Mouse (Mus musculus) hindbrain, embryonic 12.5 days (tissue): ENCODE data around the gene Scrt2. TPM values are rescaled to one million over a fixed set of nuclear protein-coding genes. Genes with fewer than 3 reads are reported as not detected.
A peak's percentile ranks its signal among the peaks of the same experiment; 100 is the strongest.

Experiments used
- ATAC-seq: fragments of 200-750 bp; cut with Nextera tagmentation; 2 replicates; pipeline ENCODE4 v1.8.0; 2017; ENCODE audit warnings: moderate TSS enrichment; ENCODE audit not compliant: low FRiP score
- H3K27ac ChIP-seq: fragments of 300-500 bp; sonication (generic); 2 replicates; pipeline ENCODE4 v1.5.1; 2016; ENCODE audit warnings: mild to moderate bottlenecking
- H3K27me3 ChIP-seq: fragments of 300-500 bp; sonication (generic); 2 replicates; pipeline ENCODE4 v1.6.1; 2016; ENCODE audit warnings: mild to moderate bottlenecking
- H3K36me3 ChIP-seq: fragments of 300-500 bp; sonication (generic); 2 replicates; pipeline ENCODE4 v1.6.1; 2016; ENCODE audit warnings: mild to moderate bottlenecking
- H3K4me1 ChIP-seq: fragments of 300-500 bp; sonication (generic); 2 replicates; pipeline ENCODE4 v1.6.1; 2016
- H3K4me2 ChIP-seq: fragments of 300-500 bp; sonication (generic); replicated peaks from 2 replicates; pipeline ENCODE4 v1.6.1; 2016; ENCODE audit warnings: mild to moderate bottlenecking
- H3K4me3 ChIP-seq: fragments of 300-500 bp; sonication (generic); 2 replicates; pipeline ENCODE4 v1.5.1; 2016; ENCODE audit warnings: mild to moderate bottlenecking
- H3K9ac ChIP-seq: fragments of 300-500 bp; sonication (generic); 2 replicates; pipeline ENCODE4 v1.6.1; 2016; ENCODE audit warnings: mild to moderate bottlenecking, moderate library complexity
- H3K9me3 ChIP-seq: fragments of 300-500 bp; sonication (generic); replicated peaks from 2 replicates; pipeline ENCODE4 v1.6.1; 2016; ENCODE audit warnings: mild to moderate bottlenecking
- WGBS: fragments of 180-500 bp; shearing (Covaris S2); methylation state at CpG from one replicate; pipeline ENCODE4 v1.1.7; 2016; 5-methylcytosine and 5-hydroxymethylcytosine counted together
- polyA plus RNA-seq: library from polyadenylated mRNA; unstranded; fragments of >200 nt; fragmentation: Nextera tagmentation; extraction: Ambion mirVana; gene quantifications from 2 replicates; pipeline ENCODE4 v1.2.1, GENCODE M21; 2016

The Scrt2 gene
- polyA plus RNA-seq, 1 experiment from 2014 or later: 26.8 TPM

- Histone ChIP-seq H3K4me1 (peaks cover 66% of the 10 kb centered on the region), H3K4me2 (peak overlapping the region; percentile 72), H3K27me3 (peaks cover 17% of the 10 kb centered on the region), H3K36me3 (peaks cover 13% of the 10 kb centered on the region; the same call in 1 of the 2 replicates), H3K4me3 (peak overlapping the region; percentile 81), H3K9me3 (no peaks in the 10 kb centered on the region), H3K27ac (peak overlapping the region; percentile 98), H3K9ac (peak overlapping the region; percentile 97)
- 22% methylated on average over 6 of the region's 6 CpGs for WGBS
- ATAC-seq: no peak
Observed at GRCm38 (mm10) chr2:152084298-152084697, 3.0 kb downstream of the Scrt2 start.

GRCm38 (mm10) chr2:152085414-152085813 lies 4.1 kb downstream of the Scrt2 start:
- H3K9ac ChIP-seq: peak overlapping the region; percentile 97; the same call in 1 of the 2 replicates
- H3K27ac ChIP-seq: peak overlapping the region; percentile 98; the same call in 1 of the 2 replicates
- H3K4me2 ChIP-seq: peak overlapping the region; percentile 72
- ATAC-seq: no peak
- H3K27me3 ChIP-seq: peaks cover 14% of the 10 kb centered on the region
- H3K4me1 ChIP-seq: peaks cover 66% of the 10 kb centered on the region
- 76% methylated on average over 6 of the region's 6 CpGs for WGBS
- H3K4me3 ChIP-seq: peak overlapping the region; percentile 81
- H3K9me3 ChIP-seq: no peaks in the 10 kb centered on the region
- H3K36me3 ChIP-seq: peaks cover 17% of the 10 kb centered on the region; the same call in 1 of the 2 replicates

GRCm38 (mm10) chr2:152086451-152086850 lies 5.1 kb downstream of the Scrt2 start:
- Histone ChIP-seq H3K36me3 (peaks cover 20% of the 10 kb centered on the region; the same call in 1 of the 2 replicates), H3K4me3 (peak overlapping the region; percentile 81), H3K9ac (peak overlapping the region; percentile 27), H3K9me3 (no peaks in the 10 kb centered on the region), H3K4me2 (peak overlapping the region; percentile 72), H3K27ac (peak overlapping the region; percentile 53), H3K4me1 (peaks cover 69% of the 10 kb centered on the region), H3K27me3 (peaks cover 16% of the 10 kb centered on the region)
- 62% methylated on average over 6 of the region's 6 CpGs for WGBS
- no peak for ATAC-seq

DNA sequence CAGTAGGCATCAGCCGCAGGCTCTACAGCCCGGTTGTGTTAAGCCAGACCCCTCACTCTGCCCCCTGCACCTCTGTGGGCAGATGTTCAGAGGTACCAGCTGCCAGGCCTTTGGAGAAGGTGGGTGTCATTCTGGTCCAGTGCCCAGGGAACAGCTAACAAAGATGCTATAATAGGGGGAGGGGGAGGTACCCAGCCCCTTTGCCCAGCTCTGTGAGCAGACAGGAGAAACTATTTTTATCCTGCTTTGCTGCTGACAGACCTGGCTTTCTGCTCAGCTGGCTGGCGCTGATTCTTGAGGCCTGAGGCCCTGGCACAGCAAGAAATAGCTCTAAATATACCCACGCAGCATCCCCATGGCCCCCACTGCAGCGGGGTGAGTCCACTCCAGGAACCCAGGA lies 5.8 kb downstream of the Scrt2 start:
- Histone ChIP-seq H3K27ac (peak overlapping the region; percentile 53), H3K9me3 (no peaks in the 10 kb centered on the region), H3K4me2 (peak overlapping the region; percentile 72), H3K4me3 (peak overlapping the region; percentile 81), H3K4me1 (peaks cover 69% of the 10 kb centered on the region), H3K36me3 (peaks cover 20% of the 10 kb centered on the region; the same call in 1 of the 2 replicates), H3K9ac (peak overlapping the region; percentile 27), H3K27me3 (peaks cover 18% of the 10 kb centered on the region)
- no peak for ATAC-seq
- WGBS: 71% methylated on average over 5 of the region's 5 CpGs

DNA sequence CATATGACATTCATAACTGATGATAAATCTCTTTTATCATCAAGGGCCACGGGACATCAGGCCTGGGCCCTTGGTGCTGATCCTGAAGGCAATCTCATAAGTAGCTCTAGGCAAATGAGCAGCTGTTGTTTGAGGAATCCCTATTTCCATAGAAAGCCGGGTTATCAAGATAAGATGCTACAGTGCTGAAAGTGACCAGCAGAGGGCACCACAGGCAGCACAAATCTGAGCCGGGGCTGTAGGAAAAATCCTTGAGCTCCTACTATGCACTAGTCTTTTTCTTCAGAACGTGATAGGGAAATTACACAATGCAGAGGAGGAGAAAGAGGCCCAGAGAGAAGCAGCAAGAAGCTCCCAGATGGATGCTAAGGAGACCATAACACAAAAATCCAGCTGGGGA lies 7.7 kb downstream of the Scrt2 start:
- Histone ChIP-seq H3K27ac (no peak overlapping the region), H3K9me3 (no peaks in the 10 kb centered on the region), H3K4me2 (0 out of 2 replicates have a peak overlapping the region, but pooled peaks have one; percentile 9), H3K27me3 (peaks cover 25% of the 10 kb centered on the region), H3K4me3 (no peak overlapping the region), H3K4me1 (peaks cover 83% of the 10 kb centered on the region), H3K36me3 (peaks cover 26% of the 10 kb centered on the region), H3K9ac (no peak overlapping the region)
- no peak for ATAC-seq
- WGBS: 9% methylated on average over 4 of the region's 4 CpGs

DNA sequence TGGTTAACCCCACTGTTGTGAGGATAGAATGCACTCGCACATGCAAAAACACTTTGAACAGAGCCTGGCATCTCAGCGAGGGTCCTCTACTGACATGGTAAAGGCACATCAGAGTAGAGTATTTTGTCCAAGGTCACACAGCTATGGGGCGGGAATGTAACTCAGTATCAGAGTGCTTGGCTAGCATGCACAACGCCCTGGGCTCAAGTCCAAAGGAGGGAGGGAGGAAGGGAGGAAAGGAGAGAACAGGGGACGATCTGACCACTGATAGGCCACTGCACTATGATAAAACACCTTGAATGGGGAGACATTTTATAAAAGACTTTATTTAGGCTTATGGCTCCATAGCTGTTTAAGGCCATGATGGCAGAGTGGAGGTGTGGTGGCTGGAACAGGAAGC lies 8.3 kb downstream of the Scrt2 start:
- Histone ChIP-seq H3K9ac (no peak overlapping the region), H3K4me3 (no peak overlapping the region), H3K36me3 (peaks cover 31% of the 10 kb centered on the region), H3K4me2 (0 out of 2 replicates have a peak overlapping the region, but pooled peaks have one; percentile 9), H3K27me3 (peaks cover 30% of the 10 kb centered on the region), H3K9me3 (no peaks in the 10 kb centered on the region), H3K27ac (0 out of 2 replicates have a peak overlapping the region, but pooled peaks have one; percentile 0), H3K4me1 (peaks cover 87% of the 10 kb centered on the region)
- 80% methylated on average over 5 of the region's 5 CpGs for WGBS
- no peak for ATAC-seq

DNA sequence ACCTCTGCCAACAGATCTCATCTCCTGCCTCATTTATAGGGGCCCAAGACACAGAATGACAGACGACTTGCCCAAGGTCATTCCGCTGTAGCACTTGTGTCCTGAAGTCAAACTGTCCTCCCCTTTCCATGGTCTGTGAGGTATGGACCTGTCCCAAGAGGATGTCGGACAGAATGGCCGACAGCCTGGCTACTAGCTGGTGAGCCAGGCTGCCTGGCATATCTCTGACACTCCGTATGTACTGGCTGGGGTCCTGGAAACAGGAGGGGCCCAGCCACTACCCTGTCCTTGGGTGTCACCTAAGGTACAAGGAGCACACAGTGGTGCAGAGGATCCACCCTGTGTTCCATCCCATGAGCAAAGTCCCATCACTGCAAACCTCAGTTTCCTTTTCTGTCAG lies 9.2 kb downstream of the Scrt2 start:
- Histone ChIP-seq H3K27ac (peak overlapping the region; percentile 35), H3K4me1 (peaks cover 87% of the 10 kb centered on the region), H3K9ac (no peak overlapping the region), H3K36me3 (peaks cover 31% of the 10 kb centered on the region), H3K27me3 (peaks cover 39% of the 10 kb centered on the region), H3K4me3 (no peak overlapping the region), H3K4me2 (0 out of 2 replicates have a peak overlapping the region, but pooled peaks have one; percentile 1), H3K9me3 (no peaks in the 10 kb centered on the region)
- WGBS: 76% methylated on average over 5 of the region's 5 CpGs
- ATAC-seq: no peak

GRCm38 (mm10) chr2:152091342-152092056 lies 10.2 kb downstream of the Scrt2 start:
- ATAC-seq: no peak
- Histone ChIP-seq H3K27ac (peak overlapping the region; percentile 35), H3K9me3 (no peaks in the 10 kb centered on the region), H3K27me3 (peaks cover 45% of the 10 kb centered on the region), H3K4me3 (no peak overlapping the region), H3K9ac (0 out of 2 replicates have a peak overlapping the region, but pooled peaks have one; percentile 8), H3K36me3 (peaks cover 31% of the 10 kb centered on the region), H3K4me1 (peaks cover 78% of the 10 kb centered on the region), H3K4me2 (no peak overlapping the region)
- 20% methylated on average over 12 of the region's 12 CpGs for WGBS

GRCm38 (mm10) chr2:152092927-152093326 lies 11.6 kb downstream of the Scrt2 start:
- peak overlapping the region; percentile 30 for H3K27ac ChIP-seq

DNA sequence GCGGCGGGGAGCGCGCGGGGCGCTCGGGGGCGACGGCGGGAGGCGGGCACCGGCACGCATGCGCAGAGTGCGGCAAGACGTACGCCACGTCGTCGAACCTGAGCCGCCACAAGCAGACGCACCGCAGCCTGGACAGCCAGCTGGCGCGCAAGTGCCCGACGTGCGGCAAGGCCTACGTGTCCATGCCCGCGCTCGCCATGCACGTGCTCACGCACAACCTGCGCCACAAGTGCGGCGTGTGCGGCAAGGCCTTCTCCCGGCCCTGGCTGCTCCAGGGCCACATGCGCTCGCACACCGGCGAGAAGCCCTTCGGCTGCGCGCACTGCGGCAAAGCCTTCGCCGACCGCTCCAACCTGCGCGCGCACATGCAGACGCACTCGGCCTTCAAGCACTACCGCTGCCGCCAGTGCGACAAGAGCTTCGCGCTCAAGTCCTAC lies 12.0 kb downstream of the Scrt2 start:
- peak overlapping the region; percentile 71 for H3K27ac ChIP-seq
- H3K4me2 ChIP-seq: peak overlapping the region; percentile 39
- peak overlapping the region; percentile 49 for H3K9ac ChIP-seq
- peaks cover 59% of the 10 kb centered on the region for H3K4me1 ChIP-seq
- H3K36me3 ChIP-seq: peaks cover 23% of the 10 kb centered on the region
- peaks cover 45% of the 10 kb centered on the region for H3K27me3 ChIP-seq
- H3K4me3 ChIP-seq: peak overlapping the region; percentile 23
- WGBS: 3% methylated on average over 47 of the region's 60 CpGs
- ATAC-seq: no peak
- no peaks in the 10 kb centered on the region for H3K9me3 ChIP-seq

More at GRCm38 (mm10) chr2:152092927-152093326, 11.6 kb downstream of the Scrt2 start:
- 4% methylated on average over 45 of the region's 45 CpGs for WGBS
- peak overlapping the region; percentile 29; the same call in 1 of the 2 replicates for H3K9ac ChIP-seq
- peak overlapping the region; percentile 23 for H3K4me3 ChIP-seq
- H3K4me2 ChIP-seq: peak overlapping the region; percentile 39
- peaks cover 45% of the 10 kb centered on the region for H3K27me3 ChIP-seq
- H3K36me3 ChIP-seq: peaks cover 28% of the 10 kb centered on the region
- peaks cover 63% of the 10 kb centered on the region for H3K4me1 ChIP-seq
- no peaks in the 10 kb centered on the region for H3K9me3 ChIP-seq
- ATAC-seq: no peak

- 6% methylated on average over 29 of the region's 29 CpGs for WGBS
- peaks cover 18% of the 10 kb centered on the region for H3K36me3 ChIP-seq
- H3K9me3 ChIP-seq: no peaks in the 10 kb centered on the region
- H3K9ac ChIP-seq: peak overlapping the region; percentile 9; the same call in 1 of the 2 replicates
- no peak overlapping the region for H3K4me3 ChIP-seq
- ATAC-seq: peak; percentile 11; the same call in 1 of the 2 replicates
- peaks cover 46% of the 10 kb centered on the region for H3K4me1 ChIP-seq
- H3K4me2 ChIP-seq: peak overlapping the region; percentile 34
- peaks cover 45% of the 10 kb centered on the region for H3K27me3 ChIP-seq
- peak overlapping the region; percentile 71 for H3K27ac ChIP-seq
Observed at GRCm38 (mm10) chr2:152094856-152095545, 13.7 kb downstream of the Scrt2 start.

DNA sequence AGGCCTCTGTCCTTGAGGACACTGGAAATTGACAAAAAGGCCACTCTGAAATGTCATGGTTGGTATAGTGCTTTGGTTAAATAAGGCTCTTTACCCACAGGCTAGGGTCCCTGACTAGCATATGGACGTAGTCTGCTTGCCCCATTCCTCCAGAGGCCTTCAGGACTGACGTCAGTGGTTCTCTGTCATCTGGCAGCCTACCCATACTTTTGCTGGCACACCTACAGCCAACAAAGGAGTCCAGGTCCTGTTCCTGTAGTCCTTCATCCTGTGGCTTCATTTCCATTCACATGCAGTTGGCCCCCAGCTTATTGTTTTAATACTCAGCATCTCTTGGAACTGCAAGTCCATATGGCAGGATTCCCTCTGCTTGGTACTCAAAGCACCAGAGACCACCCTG lies 15.6 kb downstream of the Scrt2 start:
- Histone ChIP-seq H3K27me3 (peaks cover 46% of the 10 kb centered on the region), H3K36me3 (peaks cover 11% of the 10 kb centered on the region; the same call in 1 of the 2 replicates), H3K9me3 (no peaks in the 10 kb centered on the region), H3K4me2 (no peak overlapping the region), H3K27ac (peak overlapping the region; percentile 71; the same call in 1 of the 2 replicates), H3K9ac (no peak overlapping the region), H3K4me3 (no peak overlapping the region), H3K4me1 (peaks cover 32% of the 10 kb centered on the region)
- ATAC-seq: no peak
- 46% methylated on average over 2 of the region's 2 CpGs for WGBS
